Mouse (Mus musculus) CD4-positive naive resting alpha-beta T cell, adult 76 days (primary cell): ENCODE data around the gene Tgm4. TPM values are rescaled to one million over a fixed set of nuclear protein-coding genes. Genes with fewer than 3 reads are reported as not detected.

Source experiments
- total RNA-seq: library from RNA; stranded (reverse); gene quantifications from one replicate; pipeline ENCODE4 v1.2.4, GENCODE M21; 2023

Gene Tgm4
- total RNA-seq, result 0.76 TPM

DNA sequence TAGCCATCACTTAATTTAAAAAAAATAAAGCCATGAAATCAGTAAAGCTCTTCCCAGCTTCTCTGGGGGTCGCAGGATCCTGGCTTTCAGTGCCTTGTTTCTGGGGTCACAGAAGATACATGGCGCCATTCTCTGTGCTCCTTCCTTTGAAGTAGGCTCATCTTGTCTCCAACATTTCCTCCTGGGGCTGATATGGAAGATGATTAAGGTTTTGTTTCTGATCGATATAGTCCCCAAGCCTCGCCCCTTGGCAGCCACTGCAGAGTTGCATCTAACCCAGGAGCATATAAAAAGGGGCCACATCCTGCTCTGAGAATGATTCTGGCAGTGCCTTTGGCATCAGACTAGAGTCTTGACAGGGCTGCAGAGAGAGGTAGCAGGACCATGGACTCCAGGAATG is at the start of gene Tgm4:
Gene Tgm4 (plus strand): TSS at position 301 of the 400 bp plus-strand sequence.

DNA sequence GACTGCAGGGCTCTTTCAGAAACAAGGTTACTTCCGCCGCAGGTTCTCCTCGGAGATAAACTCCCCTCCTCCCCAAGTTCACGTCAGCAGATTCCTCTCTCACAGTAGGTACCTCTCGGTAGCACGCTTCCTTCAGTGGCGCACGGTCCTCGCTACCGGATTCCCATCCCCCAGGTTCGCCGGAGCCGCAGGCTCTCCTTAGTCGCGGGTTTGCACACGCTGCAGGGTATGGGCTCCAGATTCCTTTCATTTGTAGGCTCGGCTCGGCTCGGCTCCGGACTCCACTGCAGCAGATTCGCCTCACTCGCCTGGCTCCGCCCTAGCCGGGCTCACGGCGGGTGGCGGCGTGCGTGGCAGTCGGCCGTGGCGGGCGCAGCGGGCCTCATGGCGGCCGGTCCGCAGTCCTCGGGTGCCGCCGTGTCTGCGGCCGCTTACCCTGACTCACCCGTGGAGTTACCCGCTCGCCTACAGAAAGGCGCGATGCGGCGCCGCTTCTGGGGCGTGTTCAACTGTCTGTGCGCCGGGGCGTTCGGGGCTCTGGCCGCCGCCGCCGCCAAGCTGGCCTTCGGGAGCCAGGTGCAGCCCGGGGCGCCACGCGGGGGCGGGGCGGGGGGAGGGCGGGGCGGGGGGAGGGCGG is 13.4 kb upstream of the Tgm4 start, which contains the start of gene Tmem42:
Gene Tmem42 (plus strand): TSS at position 332 of the 637 bp plus-strand sequence.

DNA sequence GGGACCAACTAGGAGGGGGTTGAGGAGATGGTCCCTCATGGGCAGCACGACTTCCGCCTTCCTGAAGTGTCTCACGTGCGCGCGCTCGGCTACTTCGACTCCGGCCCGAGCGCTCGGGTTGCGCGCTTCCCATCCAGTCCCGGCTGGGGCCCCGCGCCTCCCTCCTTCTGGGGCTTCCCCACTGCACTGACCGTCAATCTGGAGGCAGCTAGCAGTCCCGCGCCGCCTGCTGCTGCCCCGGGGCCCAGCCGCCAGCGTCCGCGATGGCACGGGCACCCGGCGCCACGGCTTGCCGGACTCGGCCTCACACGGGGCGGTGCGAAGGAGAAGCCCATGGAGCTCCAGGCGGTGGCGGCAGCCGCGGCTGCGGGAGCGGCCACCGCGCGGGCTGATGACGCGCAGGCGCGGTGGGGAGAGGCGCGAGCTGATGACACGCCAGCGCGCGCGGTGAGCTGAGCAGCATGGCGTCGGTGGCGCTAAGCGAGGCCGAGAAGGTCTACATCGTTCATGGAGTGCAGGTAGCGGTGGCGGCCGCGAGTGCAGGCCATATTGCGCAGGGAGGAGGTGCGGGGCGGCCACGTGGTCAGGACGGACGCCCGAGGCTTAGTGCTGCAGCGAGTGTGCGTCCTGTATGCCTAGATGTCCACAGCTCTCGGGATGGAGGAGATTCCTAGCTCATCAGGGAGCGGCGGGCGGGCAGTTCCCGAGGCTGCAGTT is 78.4 kb downstream of the Tgm4 start, which contains the start of the genes Zdhhc3 and Exosc7:
Gene Zdhhc3 (minus strand): TSS at position 401 of the 717 bp plus-strand sequence.
Gene Exosc7 (plus strand): TSS at position 411 of the 717 bp plus-strand sequence.

Other genes starting within 250 kb of the Tgm4 start
- 14.2 TPM for gene Tcaim, start 229.2 kb upstream of the Tgm4 start, total RNA-seq
- gene Gm35549, start 190.7 kb upstream of the Tgm4 start, total RNA-seq, result not detected
- gene Zfp445, start 168.7 kb upstream of the Tgm4 start, total RNA-seq, result 134 TPM
- 3.7 TPM for gene Zkscan7, start 149.0 kb upstream of the Tgm4 start, total RNA-seq
- gene Zfp105, start 111.7 kb upstream of the Tgm4 start, total RNA-seq, result not detected
- gene 1110059G10Rik, start 83.7 kb upstream of the Tgm4 start, total RNA-seq, result 44.4 TPM
- 4.4 TPM for gene Kif15, start 83.7 kb upstream of the Tgm4 start, total RNA-seq
- 20.8 TPM for gene Tmem42, start 13.4 kb upstream of the Tgm4 start, total RNA-seq
- 47.6 TPM for gene Zdhhc3, start 78.5 kb downstream of the Tgm4 start, total RNA-seq
- gene Exosc7, start 78.5 kb downstream of the Tgm4 start, total RNA-seq, result 53.2 TPM
- gene Clec3b, start 116.2 kb downstream of the Tgm4 start, total RNA-seq, result 0.59 TPM
- gene Cdcp1, start 181.3 kb downstream of the Tgm4 start, total RNA-seq, result not detected
- gene Tmem158, start 226.0 kb downstream of the Tgm4 start, total RNA-seq, result 0.44 TPM